12 mouse cellular contexts compared by ENCODE assay signal in the genomic region with DNA sequence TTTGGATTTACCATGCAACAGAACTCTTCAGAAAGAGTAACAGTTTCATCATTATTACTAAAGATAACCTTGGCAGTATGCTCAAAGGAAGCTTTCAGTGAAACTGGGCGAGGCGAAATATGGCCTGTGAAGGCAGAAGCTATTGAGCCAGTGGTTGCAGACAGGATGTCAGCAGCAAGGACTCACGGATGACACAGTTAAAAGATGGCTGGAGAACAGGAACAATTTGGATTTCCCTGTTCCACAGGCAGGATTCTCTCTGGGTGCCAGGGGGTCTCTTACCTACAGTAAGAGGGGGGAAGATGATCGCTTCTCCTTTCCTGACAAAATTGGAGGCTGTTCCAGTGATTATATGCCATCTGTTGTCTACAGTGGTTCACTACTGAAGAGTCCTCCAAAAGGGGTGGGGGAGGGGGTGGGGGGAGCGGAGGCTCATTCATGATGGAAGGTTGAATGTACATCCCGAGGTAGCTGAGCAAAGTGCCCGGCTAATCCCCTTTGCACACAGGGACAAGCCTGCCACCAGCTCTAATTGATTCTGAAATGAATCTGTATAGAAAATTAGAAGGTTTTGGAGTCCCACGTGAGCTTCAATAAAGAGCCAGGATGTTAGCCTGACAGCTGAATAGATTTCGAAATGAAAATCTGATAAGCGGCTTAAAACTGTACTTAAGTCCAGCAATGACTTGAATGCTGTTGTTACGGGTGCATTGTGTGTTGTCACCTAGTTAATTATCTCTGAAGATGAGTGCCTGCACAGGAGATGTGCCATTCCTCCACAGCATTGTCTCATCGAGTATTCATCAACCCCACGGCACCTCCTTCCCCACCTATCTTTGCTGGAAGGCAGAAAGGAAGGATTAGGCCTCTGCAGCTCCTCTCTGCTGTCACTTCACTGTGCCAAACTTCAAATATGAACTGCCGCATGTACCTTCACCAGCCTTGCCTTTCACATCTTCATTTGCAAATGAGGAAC.
DNase-seq lines count a peak whose midpoint lies in the region; ATAC-seq and TF ChIP-seq lines count a peak whose summit lies in the region.
"Had no signal": no experiment of that assay in that cellular context is flagged by ENCODE, and none has a peak within 500 bp of the region (broad histone marks: within the 10 kb centered on the region; RNA-seq: fewer than 3 reads in every experiment).

No protein-coding gene starts in this region.

- H3K27ac ChIP-seq in MEL (ENCODE audit: control insufficient read depth, low read depth, low read length) = no peak overlapping the region
- peak overlapping the region; percentile 62 for H3K27ac ChIP-seq in forebrain, embryonic 12.5 days
- peak overlapping the region; percentile 7; the same call in 1 of the 2 replicates for H3K27ac ChIP-seq in midbrain, embryonic 11.5 days (ENCODE audit: low read depth, low read length)
- no peak overlapping the region for H3K27ac ChIP-seq in intestine, postnatal 0 days (ENCODE audit: low read depth, low read length)
- H3K27ac ChIP-seq: heart, embryonic 10.5 days; liver, embryonic 13.5 days had no signal

- H3K36me3 ChIP-seq in MEL (ENCODE audit: control insufficient read depth in 1 of 2, insufficient read depth in 2 of 2, low read length in 2 of 2) = no peaks in the 10 kb centered on the region
- H3K36me3 ChIP-seq in forebrain, embryonic 12.5 days (replicated peaks) = no peaks in the 10 kb centered on the region
- H3K36me3 ChIP-seq in midbrain, embryonic 11.5 days (ENCODE audit: control insufficient read depth, insufficient read depth, low read length) = no peaks in the 10 kb centered on the region
- H3K36me3 ChIP-seq in intestine, postnatal 0 days (ENCODE audit: control insufficient read depth, insufficient read depth) = no peaks in the 10 kb centered on the region
- H3K36me3 ChIP-seq: heart, embryonic 10.5 days; liver, embryonic 13.5 days had no signal

- no peaks in the 10 kb centered on the region for H3K79me2 ChIP-seq in MEL (ENCODE audit: control insufficient read depth, insufficient read depth, low read length, poor library complexity)

- WGBS in forebrain, embryonic 12.5 days = 15% methylated on average over 14 of the region's 14 CpGs
- WGBS in midbrain, embryonic 11.5 days = 20% methylated on average over 14 of the region's 14 CpGs
- WGBS in intestine, postnatal 0 days = 73% methylated on average over 14 of the region's 14 CpGs

- no peaks in the 10 kb centered on the region for H3K9me3 ChIP-seq in MEL (replicated peaks; ENCODE audit: insufficient read depth, low read length)
- no peaks in the 10 kb centered on the region for H3K9me3 ChIP-seq in forebrain, embryonic 12.5 days
- H3K9me3 ChIP-seq in midbrain, embryonic 11.5 days (ENCODE audit: control insufficient read depth, low read length) = no peaks in the 10 kb centered on the region
- no peaks in the 10 kb centered on the region for H3K9me3 ChIP-seq in intestine, postnatal 0 days (ENCODE audit: control insufficient read depth)
- H3K9me3 ChIP-seq: heart, embryonic 10.5 days; liver, embryonic 13.5 days had no signal

- peak; percentile 92 for ATAC-seq in forebrain, embryonic 12.5 days (ENCODE audit: low FRiP score)
- peak; percentile 97 for ATAC-seq in midbrain, embryonic 11.5 days (ENCODE audit: low FRiP score)
- no peak for ATAC-seq in intestine, postnatal 0 days

- H3K9ac ChIP-seq in MEL (ENCODE audit: control insufficient read depth, low read depth, low read length, poor library complexity, severe bottlenecking) = no peak overlapping the region
- H3K9ac ChIP-seq in forebrain, embryonic 12.5 days = no peak overlapping the region
- no peak overlapping the region for H3K9ac ChIP-seq in midbrain, embryonic 11.5 days (ENCODE audit: low read length)
- no peak overlapping the region for H3K9ac ChIP-seq in intestine, postnatal 0 days (ENCODE audit: low read depth, low read length)
- H3K9ac ChIP-seq: liver, embryonic 13.5 days had no signal

- TF ChIP-seq RAD21 in MEL (IDR thresholded peaks at IDR 0.05; ENCODE audit: low read depth, low read length) = no peak

- TF ChIP-seq EP300 in MEL (IDR thresholded peaks at IDR 0.05; ENCODE audit: low read depth in 1 of 2, low read length in 2 of 2) = no peak

- no peak overlapping the region for H3K4me3 ChIP-seq in MEL (ENCODE audit: control insufficient read depth in 1 of 2, insufficient read depth in 1 of 2, low read depth in 2 of 2, low read length in 2 of 2)
- H3K4me3 ChIP-seq in forebrain, embryonic 12.5 days (replicated peaks) = peak overlapping the region; percentile 10; the same call in 1 of the 2 replicates
- H3K4me3 ChIP-seq in midbrain, embryonic 11.5 days (ENCODE audit: low read depth, low read length) = no peak overlapping the region
- no peak overlapping the region for H3K4me3 ChIP-seq in intestine, postnatal 0 days (ENCODE audit: low read depth, low read length)
- H3K4me3 ChIP-seq: heart, embryonic 10.5 days; liver, embryonic 13.5 days had no signal

- DNase-seq in cerebellum, postnatal 10 days = peak; percentile 46 to 47
- DNase-seq in cerebellum, adult 8-10 months = no peak
- peak; percentile 5 for DNase-seq in MEL (ENCODE audit: low read depth, low spot score)
- DNase-seq in midbrain, embryonic 11.5 days (ENCODE audit: low spot score, missing footprints) = peak; percentile 95
- no peak for DNase-seq in lung, postnatal 4 days
- DNase-seq in urinary bladder, adult 2 months (ENCODE audit: low spot score) = no peak
- DNase-seq: adrenal gland, postnatal 10 days; kidney, postnatal 36 days; liver, embryonic 13.5 days had no signal

- H3K27me3 ChIP-seq in MEL (ENCODE audit: control insufficient read depth in 1 of 2, insufficient read depth in 2 of 2, low read length in 2 of 2) = no peaks in the 10 kb centered on the region
- no peaks in the 10 kb centered on the region for H3K27me3 ChIP-seq in forebrain, embryonic 12.5 days
- peaks cover 29% of the 10 kb centered on the region for H3K27me3 ChIP-seq in midbrain, embryonic 11.5 days (ENCODE audit: control insufficient read depth, insufficient read depth, low read length)
- H3K27me3 ChIP-seq in intestine, postnatal 0 days (replicated peaks; ENCODE audit: control insufficient read depth, insufficient read depth, low read length) = no peaks in the 10 kb centered on the region
- H3K27me3 ChIP-seq: liver, embryonic 13.5 days had no signal

- no peak for TF ChIP-seq CTCF in MEL (IDR thresholded peaks at IDR 0.05 in 2 of 3, conservative IDR thresholded peaks at IDR 0.05 in 1 of 3; ENCODE audit: control insufficient read depth in 1 of 3, insufficient read depth in 1 of 3, low read depth in 2 of 3, low read length in 3 of 3, poor library complexity in 1 of 3, severe bottlenecking in 1 of 3)
- no peak for TF ChIP-seq CTCF in intestine, postnatal 0 days (IDR thresholded peaks at IDR 0.05; ENCODE audit: low read depth)

- H3K4me1 ChIP-seq in MEL (ENCODE audit: control insufficient read depth in 1 of 2, insufficient read depth in 2 of 2, low read length in 2 of 2) = 0 out of 4 replicates have a peak, but pooled peaks cover 0 to 3% of the 10 kb centered on the region in 2 experiments
- peaks cover 10% of the 10 kb centered on the region for H3K4me1 ChIP-seq in forebrain, embryonic 12.5 days
- peaks cover 4% of the 10 kb centered on the region; the same call in 1 of the 2 replicates for H3K4me1 ChIP-seq in midbrain, embryonic 11.5 days (ENCODE audit: control insufficient read depth, insufficient read depth, low read length)
- no peaks in the 10 kb centered on the region for H3K4me1 ChIP-seq in intestine, postnatal 0 days (replicated peaks; ENCODE audit: control insufficient read depth, insufficient read depth, low read length)
- H3K4me1 ChIP-seq: heart, embryonic 10.5 days; liver, embryonic 13.5 days had no signal

- peak overlapping the region; percentile 41 for H3K4me2 ChIP-seq in forebrain, embryonic 12.5 days
- H3K4me2 ChIP-seq in midbrain, embryonic 11.5 days = peak overlapping the region; percentile 28
- no peak overlapping the region for H3K4me2 ChIP-seq in intestine, postnatal 0 days (replicated peaks; ENCODE audit: low read depth)
- H3K4me2 ChIP-seq: liver, embryonic 13.5 days had no signal

- no peak for TF ChIP-seq POLR2A in MEL (IDR thresholded peaks at IDR 0.05; ENCODE audit: control insufficient read depth in 1 of 2, insufficient read depth in 1 of 2, low read depth in 1 of 2, low read length in 2 of 2, poor library complexity in 1 of 2)

TF ChIP-seq in MEL, 35 proteins besides CTCF, POLR2A, EP300 and RAD21:
- TF ChIP-seq TBP (IDR thresholded peaks at IDR 0.05; ENCODE audit: low read depth, low read length) (no peak), MEF2A (IDR thresholded peaks at IDR 0.05; ENCODE audit: extremely low read depth, insufficient replicate concordance, low read depth, low read length, poor library complexity, severe bottlenecking) (no peak), BHLHE40 (IDR thresholded peaks at IDR 0.05; ENCODE audit: borderline replicate concordance, low read depth, low read length) (no peak), ZNF384 (IDR thresholded peaks at IDR 0.05; ENCODE audit: low read depth, low read length) (no peak), NRF1 (IDR thresholded peaks at IDR 0.05; ENCODE audit: insufficient read depth, low read depth, low read length, poor library complexity, severe bottlenecking) (no peak), HCFC1 (IDR thresholded peaks at IDR 0.05; ENCODE audit: low read depth, low read length) (no peak), POLR2AphosphoS5 (IDR thresholded peaks at IDR 0.05; ENCODE audit: borderline replicate concordance, low read depth, low read length) (no peak), SIN3A (IDR thresholded peaks at IDR 0.05; ENCODE audit: low read length) (no peak), ZMIZ1 (IDR thresholded peaks at IDR 0.05; ENCODE audit: low read depth, low read length) (no peak), TAL1 (IDR thresholded peaks at IDR 0.05; ENCODE audit: low read length) (no peak), CHD2 (IDR thresholded peaks at IDR 0.05; ENCODE audit: low read length) (no peak), JUND (IDR thresholded peaks at IDR 0.05; ENCODE audit: low read depth, low read length) (no peak), MAZ (IDR thresholded peaks at IDR 0.05; ENCODE audit: low read depth, low read length) (no peak), USF1 (IDR thresholded peaks at IDR 0.05; ENCODE audit: low read depth, low read length) (no peak), MAFK (IDR thresholded peaks at IDR 0.05; ENCODE audit: borderline replicate concordance, low read depth, low read length) (no peak), MXI1 (IDR thresholded peaks at IDR 0.05; ENCODE audit: low read depth, low read length) (no peak), USF2 (IDR thresholded peaks at IDR 0.05; ENCODE audit: borderline replicate concordance in 1 of 2, insufficient read depth in 1 of 2, low read depth in 1 of 2, low read length in 2 of 2) (no peak), GATA1 (IDR thresholded peaks at IDR 0.05; ENCODE audit: low read depth, low read length) (no peak), MYB (IDR thresholded peaks at IDR 0.05; ENCODE audit: low read depth, low read length) (no peak), E2F4 (IDR thresholded peaks at IDR 0.05; ENCODE audit: borderline replicate concordance, low read depth, low read length) (no peak)

Comparison
In these comparisons a context has a peak if more than half of its experiments do, and no peak if none do; other contexts are left out.
1. DNase-seq: peak in cerebellum, postnatal 10 days (2 of 2), MEL (single experiment) and midbrain, embryonic 11.5 days (single experiment); none in cerebellum, adult 8-10 months (single experiment), lung, postnatal 4 days (0 of 2) and urinary bladder, adult 2 months (single experiment).
2. H3K27ac ChIP-seq: peak in forebrain, embryonic 12.5 days (single experiment) and midbrain, embryonic 11.5 days (single experiment); none in MEL (single experiment) and intestine, postnatal 0 days (single experiment).